Mouse (Mus musculus): Measurements from ENCODE around the gene 4930583I09Rik. TPM values are rescaled to one million over a fixed set of nuclear protein-coding genes. Genes with fewer than 3 reads are reported as not detected.

4930583I09Rik gene
- polyA plus RNA-seq, 1 experiment from 2014 or later, result not detected

DNA sequence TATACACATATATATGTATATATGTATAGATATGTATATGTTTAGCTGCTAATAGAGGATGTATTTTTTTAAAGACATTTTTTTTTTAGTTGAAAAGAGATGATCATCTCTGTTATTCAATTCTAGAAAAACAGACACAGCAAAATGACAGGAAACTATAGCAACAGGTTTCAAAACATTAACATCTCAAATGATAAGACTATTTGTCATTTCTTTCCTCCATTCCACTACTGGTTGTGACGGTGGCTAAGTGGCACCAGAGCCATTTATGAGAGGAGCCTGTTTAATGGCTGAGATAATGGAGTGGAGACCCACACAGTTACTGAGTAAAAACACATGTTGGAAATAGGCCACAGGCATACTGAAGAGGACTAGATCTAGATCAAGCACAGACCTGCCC, 49.9 kb downstream of the 4930583I09Rik start:
- ATAC-seq (ENCODE audit: low FRiP score), result no peak
- Histone ChIP-seq H3K9me3 (ENCODE audit: control insufficient read depth, low read length) (no peaks in the 10 kb centered on the region), H3K36me3 (ENCODE audit: control insufficient read depth, insufficient read depth, low read length) (no peaks in the 10 kb centered on the region), H3K27me3 (ENCODE audit: control insufficient read depth, insufficient read depth, low read length) (no peaks in the 10 kb centered on the region), H3K4me3 (ENCODE audit: low read depth, low read length) (no peak overlapping the region), H3K27ac (ENCODE audit: low read depth, low read length) (no peak overlapping the region), H3K9ac (ENCODE audit: low read depth, low read length) (no peak overlapping the region), H3K4me2 (replicated peaks; ENCODE audit: low read depth, low read length) (no peak overlapping the region), H3K4me1 (replicated peaks; ENCODE audit: control insufficient read depth, insufficient read depth, low read length) (no peaks in the 10 kb centered on the region)
- DNase-seq (ENCODE audit: low spot score), result no peak
- WGBS, result 76% methylated on average over 1 of the region's 1 CpGs

Other genes starting within 250 kb of the 4930583I09Rik start
- 4.8 and 5.9 TPM in 2 replicates for gene Man2a1, start 235.3 kb downstream of the 4930583I09Rik start, polyA plus RNA-seq (2014; fragmentation: Nextera tagmentation; extraction: Ambion mirVana)